Mouse (Mus musculus): ENCODE data around the gene Pitpnc1. TPM values are rescaled to one million over a fixed set of nuclear protein-coding genes. Genes with fewer than 3 reads are reported as not detected.

The Pitpnc1 gene
- polyA plus RNA-seq, 1 experiment from 2014 or later = 16.0 TPM

DNA sequence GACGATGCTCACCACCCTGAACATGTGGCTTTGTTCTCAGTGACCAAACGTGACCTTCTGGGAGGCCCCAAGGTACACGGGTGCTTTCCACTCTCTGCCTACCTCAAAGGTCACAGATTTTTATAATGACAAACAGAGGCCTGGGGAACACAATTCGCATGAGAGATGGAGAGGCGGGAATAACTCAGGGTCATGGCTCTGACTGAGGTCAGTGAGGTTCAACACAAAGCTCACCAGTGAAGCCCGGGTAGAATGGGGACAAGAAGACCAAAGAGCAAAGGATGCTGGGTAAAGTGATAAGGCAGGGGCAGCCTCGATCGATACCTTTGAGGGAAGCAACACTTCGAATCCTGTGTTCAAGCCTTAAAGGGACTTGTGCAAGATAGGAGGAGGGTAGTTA is 206.7 kb downstream of the Pitpnc1 start:
- 84% methylated on average over 9 of the region's 9 CpGs for WGBS
- H3K4me1 ChIP-seq (ENCODE audit: control insufficient read depth in 2 of 2, insufficient read depth in 2 of 2, low read length in 2 of 2) = peaks cover 7 to 8% of the 10 kb centered on the region in 2 experiments
- H3K9me3 ChIP-seq (ENCODE audit: control insufficient read depth, low read length) = peaks cover 4% of the 10 kb centered on the region; the same call in 1 of the 2 replicates
- no peak overlapping the region for H3K4me3 ChIP-seq (ENCODE audit: control insufficient read depth in 1 of 2, insufficient read depth in 1 of 2, low read depth in 1 of 2, low read length in 2 of 2)
- no peak overlapping the region for H3K9ac ChIP-seq (ENCODE audit: low read length)
- H3K27ac ChIP-seq (replicated peaks in 1 of 2; ENCODE audit: control insufficient read depth in 1 of 2, insufficient read depth in 1 of 2, low read depth in 2 of 2, low read length in 2 of 2) = no peak overlapping the region
- no peak overlapping the region for H3K4me2 ChIP-seq (ENCODE audit: low read length)
- no peaks in the 10 kb centered on the region for H3K27me3 ChIP-seq (ENCODE audit: control insufficient read depth, insufficient read depth, low read length)
- H3K36me3 ChIP-seq (ENCODE audit: control insufficient read depth, insufficient read depth, low read length) = no peaks in the 10 kb centered on the region
- ATAC-seq (ENCODE audit: insufficient number of reproducible peaks, insufficient read depth, low FRiP score, low read depth) = no peak

DNA sequence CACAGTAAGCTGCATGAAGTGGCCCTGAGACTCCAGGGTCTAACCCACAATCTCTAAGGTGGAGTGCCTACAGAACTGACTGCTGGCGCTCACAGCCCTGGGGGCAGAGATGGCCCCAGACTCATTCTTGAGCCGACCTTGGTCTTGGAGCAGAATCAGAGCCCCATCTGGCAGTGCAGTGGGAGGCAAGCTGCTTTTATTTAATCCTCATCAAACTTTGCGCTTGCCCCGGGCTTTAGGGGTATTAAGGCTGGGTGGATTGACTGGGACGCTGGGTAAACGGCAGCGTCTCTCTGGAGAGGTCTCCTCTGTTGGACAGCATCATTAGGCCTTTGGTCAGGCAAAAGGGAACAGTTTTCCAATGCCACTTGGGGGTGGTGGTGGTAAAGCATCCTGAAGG is 211.1 kb downstream of the Pitpnc1 start:
- WGBS = 90% methylated on average over 7 of the region's 7 CpGs
- Histone ChIP-seq H3K36me3 (ENCODE audit: control insufficient read depth, insufficient read depth, low read length) (no peaks in the 10 kb centered on the region), H3K4me3 (ENCODE audit: control insufficient read depth in 1 of 2, insufficient read depth in 1 of 2, low read depth in 1 of 2, low read length in 2 of 2) (no peak overlapping the region), H3K4me1 (ENCODE audit: control insufficient read depth in 2 of 2, insufficient read depth in 2 of 2, low read length in 2 of 2) (peaks cover 5 to 6% of the 10 kb centered on the region in 2 experiments; a peak in 3 of 4 replicates), H3K4me2 (ENCODE audit: low read length) (no peak overlapping the region), H3K27me3 (ENCODE audit: control insufficient read depth, insufficient read depth, low read length) (no peaks in the 10 kb centered on the region), H3K27ac (replicated peaks in 1 of 2; ENCODE audit: control insufficient read depth in 1 of 2, insufficient read depth in 1 of 2, low read depth in 2 of 2, low read length in 2 of 2) (no peak overlapping the region), H3K9ac (ENCODE audit: low read length) (no peak overlapping the region), H3K9me3 (ENCODE audit: control insufficient read depth, low read length) (no peaks in the 10 kb centered on the region)
- ATAC-seq (ENCODE audit: insufficient number of reproducible peaks, insufficient read depth, low FRiP score, low read depth) = no peak

DNA sequence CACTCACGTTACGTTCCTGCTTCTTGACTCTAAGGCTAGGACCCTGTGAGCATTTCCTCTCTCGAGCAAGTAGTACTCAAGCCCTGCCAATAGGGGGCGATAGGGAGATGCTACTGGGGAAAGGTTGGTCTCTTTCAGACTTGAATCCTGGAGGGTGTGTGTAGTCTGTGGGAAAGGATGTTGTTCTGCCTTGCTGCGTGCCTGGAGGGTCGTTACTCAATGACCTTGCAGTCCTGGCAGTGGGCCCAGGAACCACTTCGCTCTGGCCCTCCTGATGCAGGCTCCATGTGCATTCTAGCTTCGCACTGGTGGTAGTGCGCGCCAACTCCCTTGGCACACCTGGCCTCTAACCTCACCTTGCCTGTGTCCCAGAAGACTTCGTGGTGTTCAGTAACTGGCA is 215.3 kb downstream of the Pitpnc1 start:
- 55% methylated on average over 11 of the region's 11 CpGs for WGBS
- Histone ChIP-seq H3K27me3 (ENCODE audit: control insufficient read depth, insufficient read depth, low read length) (no peaks in the 10 kb centered on the region), H3K9ac (ENCODE audit: low read length) (no peak overlapping the region), H3K36me3 (ENCODE audit: control insufficient read depth, insufficient read depth, low read length) (peaks cover 12% of the 10 kb centered on the region; the same call in 1 of the 2 replicates), H3K4me2 (ENCODE audit: low read length) (no peak overlapping the region), H3K4me3 (ENCODE audit: control insufficient read depth in 1 of 2, insufficient read depth in 1 of 2, low read depth in 1 of 2, low read length in 2 of 2) (no peak overlapping the region), H3K27ac (replicated peaks in 1 of 2; ENCODE audit: control insufficient read depth in 1 of 2, insufficient read depth in 1 of 2, low read depth in 2 of 2, low read length in 2 of 2) (0 out of 4 replicates have a peak overlapping the region, but pooled peaks of 1 of the 2 experiments have one; percentile 39), H3K4me1 (ENCODE audit: control insufficient read depth in 2 of 2, insufficient read depth in 2 of 2, low read length in 2 of 2) (peaks cover 2 to 3% of the 10 kb centered on the region in 2 experiments; a peak in 2 of 4 replicates), H3K9me3 (ENCODE audit: control insufficient read depth, low read length) (0 out of 2 replicates have a peak, but pooled peaks cover 3% of the 10 kb centered on the region)
- peak; percentile 77; the same call in 1 of the 2 replicates for ATAC-seq (ENCODE audit: insufficient number of reproducible peaks, insufficient read depth, low FRiP score, low read depth)

- ATAC-seq (ENCODE audit: insufficient number of reproducible peaks, insufficient read depth, low FRiP score, low read depth) = no peak
- Histone ChIP-seq H3K27ac (replicated peaks in 1 of 2; ENCODE audit: control insufficient read depth in 1 of 2, insufficient read depth in 1 of 2, low read depth in 2 of 2, low read length in 2 of 2) (no peak overlapping the region), H3K4me3 (ENCODE audit: control insufficient read depth in 1 of 2, insufficient read depth in 1 of 2, low read depth in 1 of 2, low read length in 2 of 2) (no peak overlapping the region), H3K9ac (ENCODE audit: low read length) (no peak overlapping the region), H3K36me3 (ENCODE audit: control insufficient read depth, insufficient read depth, low read length) (peaks cover 12% of the 10 kb centered on the region; the same call in 1 of the 2 replicates), H3K4me1 (ENCODE audit: control insufficient read depth in 2 of 2, insufficient read depth in 2 of 2, low read length in 2 of 2) (peaks cover 3 to 5% of the 10 kb centered on the region in 2 experiments; a peak in 3 of 4 replicates), H3K4me2 (ENCODE audit: low read length) (no peak overlapping the region), H3K9me3 (ENCODE audit: control insufficient read depth, low read length) (0 out of 2 replicates have a peak, but pooled peaks cover 3% of the 10 kb centered on the region), H3K27me3 (ENCODE audit: control insufficient read depth, insufficient read depth, low read length) (no peaks in the 10 kb centered on the region)
- 86% methylated on average over 7 of the region's 7 CpGs for WGBS
These were observed 216.3 kb downstream of the Pitpnc1 start for GRCm38 (mm10) chr11:107254181-107254580.

GRCm38 (mm10) chr11:107252026-107252425 is 218.5 kb downstream of the Pitpnc1 start:
- no peaks in the 10 kb centered on the region for H3K27me3 ChIP-seq (ENCODE audit: control insufficient read depth, insufficient read depth, low read length)
- no peak overlapping the region for H3K27ac ChIP-seq (replicated peaks in 1 of 2; ENCODE audit: control insufficient read depth in 1 of 2, insufficient read depth in 1 of 2, low read depth in 2 of 2, low read length in 2 of 2)
- H3K9ac ChIP-seq (ENCODE audit: low read length) = no peak overlapping the region
- H3K9me3 ChIP-seq (ENCODE audit: control insufficient read depth, low read length) = 0 out of 2 replicates have a peak, but pooled peaks cover 3% of the 10 kb centered on the region
- no peak for ATAC-seq (ENCODE audit: insufficient number of reproducible peaks, insufficient read depth, low FRiP score, low read depth)
- no peak overlapping the region for H3K4me3 ChIP-seq (ENCODE audit: control insufficient read depth in 1 of 2, insufficient read depth in 1 of 2, low read depth in 1 of 2, low read length in 2 of 2)
- peaks cover 10 to 12% of the 10 kb centered on the region in 2 experiments; a peak in 3 of 4 replicates for H3K4me1 ChIP-seq (ENCODE audit: control insufficient read depth in 2 of 2, insufficient read depth in 2 of 2, low read length in 2 of 2)
- no peak overlapping the region for H3K4me2 ChIP-seq (ENCODE audit: low read length)
- 89% methylated on average over 10 of the region's 10 CpGs for WGBS
- peaks cover 12% of the 10 kb centered on the region; the same call in 1 of the 2 replicates for H3K36me3 ChIP-seq (ENCODE audit: control insufficient read depth, insufficient read depth, low read length)

- 79% methylated on average over 7 of the region's 7 CpGs for WGBS
- ATAC-seq (ENCODE audit: insufficient number of reproducible peaks, insufficient read depth, low FRiP score, low read depth) = no peak
- Histone ChIP-seq H3K27me3 (ENCODE audit: control insufficient read depth, insufficient read depth, low read length) (no peaks in the 10 kb centered on the region), H3K4me1 (ENCODE audit: control insufficient read depth in 2 of 2, insufficient read depth in 2 of 2, low read length in 2 of 2) (peaks cover 10 to 12% of the 10 kb centered on the region in 2 experiments; a peak in 3 of 4 replicates), H3K9me3 (ENCODE audit: control insufficient read depth, low read length) (0 out of 2 replicates have a peak, but pooled peaks cover 3% of the 10 kb centered on the region), H3K27ac (replicated peaks in 1 of 2; ENCODE audit: control insufficient read depth in 1 of 2, insufficient read depth in 1 of 2, low read depth in 2 of 2, low read length in 2 of 2) (no peak overlapping the region), H3K36me3 (ENCODE audit: control insufficient read depth, insufficient read depth, low read length) (peaks cover 12% of the 10 kb centered on the region; the same call in 1 of the 2 replicates), H3K4me3 (ENCODE audit: control insufficient read depth in 1 of 2, insufficient read depth in 1 of 2, low read depth in 1 of 2, low read length in 2 of 2) (no peak overlapping the region), H3K4me2 (ENCODE audit: low read length) (no peak overlapping the region), H3K9ac (ENCODE audit: low read length) (no peak overlapping the region)
These were observed 219.0 kb downstream of the Pitpnc1 start for GRCm38 (mm10) chr11:107251460-107251859.

DNA sequence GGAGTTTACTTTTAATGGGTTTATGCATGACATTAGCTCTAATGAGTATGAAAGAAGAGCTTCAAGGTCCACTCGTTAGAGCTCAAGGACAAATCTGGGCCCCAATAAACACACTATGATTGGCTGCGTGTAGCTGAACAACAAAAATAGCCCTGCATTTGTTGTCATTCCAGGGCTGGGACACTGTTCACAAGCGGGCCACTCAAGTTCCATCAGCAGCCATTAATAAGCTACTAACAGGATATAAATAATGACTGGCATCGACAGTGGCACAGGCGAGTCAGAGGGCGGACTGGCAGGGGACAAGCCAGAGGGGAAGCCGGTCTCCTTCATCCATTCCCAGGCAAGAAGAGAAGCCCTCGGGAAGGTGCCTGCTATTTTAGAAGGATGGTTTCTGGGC is 219.6 kb downstream of the Pitpnc1 start:
- Histone ChIP-seq H3K36me3 (ENCODE audit: control insufficient read depth, insufficient read depth, low read length) (peaks cover 12% of the 10 kb centered on the region; the same call in 1 of the 2 replicates), H3K4me1 (ENCODE audit: control insufficient read depth in 2 of 2, insufficient read depth in 2 of 2, low read length in 2 of 2) (peaks cover 10 to 12% of the 10 kb centered on the region in 2 experiments; a peak in 3 of 4 replicates), H3K27me3 (ENCODE audit: control insufficient read depth, insufficient read depth, low read length) (no peaks in the 10 kb centered on the region), H3K4me2 (ENCODE audit: low read length) (no peak overlapping the region), H3K4me3 (ENCODE audit: control insufficient read depth in 1 of 2, insufficient read depth in 1 of 2, low read depth in 1 of 2, low read length in 2 of 2) (no peak overlapping the region), H3K9ac (ENCODE audit: low read length) (no peak overlapping the region), H3K27ac (replicated peaks in 1 of 2; ENCODE audit: control insufficient read depth in 1 of 2, insufficient read depth in 1 of 2, low read depth in 2 of 2, low read length in 2 of 2) (no peak overlapping the region), H3K9me3 (ENCODE audit: control insufficient read depth, low read length) (0 out of 2 replicates have a peak, but pooled peaks cover 3% of the 10 kb centered on the region)
- ATAC-seq (ENCODE audit: insufficient number of reproducible peaks, insufficient read depth, low FRiP score, low read depth) = no peak
- WGBS = 90% methylated on average over 8 of the region's 8 CpGs
